In the genomic region with DNA sequence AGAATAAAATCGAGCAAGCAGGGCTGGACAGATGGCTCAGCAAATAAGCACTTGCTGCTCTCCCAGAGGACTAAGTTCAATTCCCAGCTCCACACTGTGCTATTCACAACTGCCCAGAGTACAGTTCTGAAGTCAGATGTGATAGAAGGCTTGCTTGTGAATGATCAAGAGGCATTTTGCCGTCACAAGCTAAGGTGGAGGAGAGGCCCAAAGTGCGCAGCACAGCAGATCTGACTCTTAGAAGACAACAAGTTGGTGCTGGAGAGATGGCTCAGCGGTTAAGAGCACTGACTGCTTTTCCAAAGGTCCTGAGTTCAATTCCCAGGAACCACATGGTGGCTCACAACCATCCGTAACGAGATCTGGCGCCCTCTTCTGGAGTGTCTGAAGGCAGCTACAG, we compare ENCODE assay signal across 9 mouse cellular contexts. TPM values are rescaled to one million over a fixed set of nuclear protein-coding genes. Genes with fewer than 3 reads are reported as not detected.
DNase-seq lines count a peak whose midpoint lies in the region; ATAC-seq and TF ChIP-seq lines count a peak whose summit lies in the region.
"Not testable (repeated sequence)": the region's sequence is repeated elsewhere in the genome, so short reads cannot be mapped to it uniquely, and the experiment has no call there.
"Had no signal": no experiment of that assay in that cellular context is flagged by ENCODE, and none has a peak within 500 bp of the region (broad histone marks: within the 10 kb centered on the region; RNA-seq: fewer than 3 reads in every experiment).

No protein-coding gene starts in this region.

- H3K79me2 ChIP-seq in MEL (ENCODE audit: control insufficient read depth, insufficient read depth, low read length, poor library complexity): not testable (repeated sequence)

- H3K9me3 ChIP-seq in MEL (replicated peaks; ENCODE audit: insufficient read depth, low read length); kidney, postnatal 0 days (replicated peaks; ENCODE audit: low read length): not testable (repeated sequence)

- intact Hi-C loops in left cerebral cortex, adult 2 months (cut with DNase I): loop anchor here (5.0 to 10.0 kb wide), 2 partner anchors 319 to 917 kb away; a partner anchor contains a TSS

- not testable (repeated sequence) for H3K27me3 ChIP-seq in MEL (ENCODE audit: control insufficient read depth in 1 of 2, insufficient read depth in 2 of 2, low read length in 2 of 2); kidney, postnatal 0 days (ENCODE audit: insufficient read depth, low read length)

- not testable (repeated sequence) for TF ChIP-seq POLR2A in MEL (IDR thresholded peaks at IDR 0.05; ENCODE audit: control insufficient read depth in 1 of 2, insufficient read depth in 1 of 2, low read depth in 1 of 2, low read length in 2 of 2, poor library complexity in 1 of 2)

- WGBS in kidney, postnatal 0 days: 82% methylated on average over 7 of the region's 7 CpGs

- H3K36me3 ChIP-seq in MEL (ENCODE audit: control insufficient read depth in 1 of 2, insufficient read depth in 2 of 2, low read length in 2 of 2); kidney, postnatal 0 days (ENCODE audit: insufficient read depth, low read length): not testable (repeated sequence)

- H3K4me1 ChIP-seq in MEL (ENCODE audit: control insufficient read depth in 1 of 2, insufficient read depth in 2 of 2, low read length in 2 of 2); kidney, postnatal 0 days (replicated peaks; ENCODE audit: insufficient read depth, low read length): not testable (repeated sequence)

- not testable (repeated sequence) for TF ChIP-seq CTCF in MEL (IDR thresholded peaks at IDR 0.05 in 2 of 3, conservative IDR thresholded peaks at IDR 0.05 in 1 of 3; ENCODE audit: control insufficient read depth in 1 of 3, insufficient read depth in 1 of 3, low read depth in 2 of 3, low read length in 3 of 3, poor library complexity in 1 of 3, severe bottlenecking in 1 of 3)
- peak; percentile 12; the same call in 1 of the 2 replicates for TF ChIP-seq CTCF in kidney, postnatal 0 days (IDR thresholded peaks at IDR 0.05; ENCODE audit: low read depth)
- peak; percentile 2; the same call in 1 of the 2 replicates for TF ChIP-seq CTCF in left cerebral cortex, adult 2 months (IDR thresholded peaks at IDR 0.05)

- not testable (repeated sequence) for H3K4me2 ChIP-seq in kidney, postnatal 0 days (ENCODE audit: low read length)

- TF ChIP-seq RAD21 in MEL (IDR thresholded peaks at IDR 0.05; ENCODE audit: low read depth, low read length): not testable (repeated sequence)

- not testable (repeated sequence) for H3K9ac ChIP-seq in MEL (ENCODE audit: control insufficient read depth, low read depth, low read length, poor library complexity, severe bottlenecking); kidney, postnatal 0 days (ENCODE audit: low read depth, low read length)

- not testable (repeated sequence) for ATAC-seq in kidney, postnatal 0 days (replicated peaks; ENCODE audit: low FRiP score, low read depth)

- not testable (repeated sequence) for TF ChIP-seq EP300 in MEL (IDR thresholded peaks at IDR 0.05; ENCODE audit: low read depth in 1 of 2, low read length in 2 of 2)

- not testable (repeated sequence) for H3K4me3 ChIP-seq in MEL (ENCODE audit: control insufficient read depth in 1 of 2, insufficient read depth in 1 of 2, low read depth in 2 of 2, low read length in 2 of 2); kidney, postnatal 0 days (replicated peaks; ENCODE audit: low read depth, low read length); left cerebral cortex, adult 2 months

- H3K27ac ChIP-seq in MEL (ENCODE audit: control insufficient read depth, low read depth, low read length); kidney, postnatal 0 days; left cerebral cortex, adult 2 months: not testable (repeated sequence)

- DNase-seq in A20 (ENCODE audit: low read depth, low spot score): peak; percentile 31
- not testable (repeated sequence) for DNase-seq in MEL (ENCODE audit: low read depth, low spot score); kidney, postnatal 0 days (ENCODE audit: low spot score); left cerebral cortex, adult 2 months (ENCODE audit: extremely low spot score in 1 of 2, low spot score in 2 of 2)
- peak; percentile 57 for DNase-seq in heart, adult 11 months

TF ChIP-seq in MEL, 35 proteins besides CTCF, POLR2A, EP300 and RAD21:
- TF ChIP-seq TBP (IDR thresholded peaks at IDR 0.05; ENCODE audit: low read depth, low read length): peak; percentile 50; the same call in 1 of the 2 replicates

RNA-seq across cellular contexts. Expression of a gene that starts 9.0 kb away (rescaled TPM):
- 5.7 and 6.3 TPM in 2 replicates for total RNA-seq in MEL (2012; rRNA removed)
- 1 to 10 TPM in 1 of 2 experiments, not detected in 1; 5.4 TPM for polyA plus RNA-seq in MEL (2012; ENCODE audit: insufficient read depth in 1 of 2, insufficient read length in 2 of 2, low read depth in 1 of 2, low replicate concordance in 2 of 2, missing spikeins in 1 of 2)
- 18.2 and 20.4 TPM in 2 replicates for polyA plus RNA-seq in kidney, postnatal 0 days (2015; fragmentation: Nextera tagmentation; extraction: Ambion mirVana)
- 10 to 100 TPM; 23.5 to 28.4 TPM for total RNA-seq in left cerebral cortex, adult 2 months (2021)
- polyA plus RNA-seq: erythroblast, embryonic 14.5 days had no signal

RNA-seq across cellular contexts. Expression of a gene that starts 31.9 kb away (rescaled TPM):
- total RNA-seq in MEL (2012; rRNA removed): 0.10 and 0.12 TPM in 2 replicates
- under 1 TPM in 1 of 2 experiments, not detected in 1; 0.04 TPM for polyA plus RNA-seq in MEL (2012; ENCODE audit: insufficient read depth in 1 of 2, insufficient read length in 2 of 2, low read depth in 1 of 2, low replicate concordance in 2 of 2, missing spikeins in 1 of 2)
- 0.14 and 0.20 TPM in 2 replicates for polyA plus RNA-seq in kidney, postnatal 0 days (2015; fragmentation: Nextera tagmentation; extraction: Ambion mirVana)
- total RNA-seq in left cerebral cortex, adult 2 months (2021): under 1 TPM; 0.75 to 0.84 TPM
- total RNA-seq: common myeloid progenitor, adult 5-6 weeks; G1E had no signal
- polyA plus RNA-seq: erythroblast, embryonic 14.5 days; forebrain, embryonic 16.5 days; G1E had no signal

RNA-seq across cellular contexts. Expression of a gene that starts 52.1 kb away (rescaled TPM):
- total RNA-seq in MEL (2012; rRNA removed): not detected in 2 replicates
- under 1 TPM in 1 of 2 experiments, not detected in 1; 0.01 TPM for polyA plus RNA-seq in MEL (2012; ENCODE audit: insufficient read depth in 1 of 2, insufficient read length in 2 of 2, low read depth in 1 of 2, low replicate concordance in 2 of 2, missing spikeins in 1 of 2)
- polyA plus RNA-seq in kidney, postnatal 0 days (2015; fragmentation: Nextera tagmentation; extraction: Ambion mirVana): 37.5 TPM in 2 replicates
- total RNA-seq in left cerebral cortex, adult 2 months (2021): under 1 TPM; 0.07 TPM
- total RNA-seq: common myeloid progenitor, adult 5-6 weeks had no signal
- polyA plus RNA-seq: erythroblast, embryonic 14.5 days; G1E had no signal
